Mouse (Mus musculus) erythroblast, adult 5-6 weeks (primary cell): Measurements from ENCODE around the gene Prss2. TPM values are rescaled to one million over a fixed set of nuclear protein-coding genes. Genes with fewer than 3 reads are reported as not detected.
"Not testable (repeated sequence)": the region's sequence is repeated elsewhere in the genome, so short reads cannot be mapped to it uniquely, and the experiment has no call there.

Experiments
- ATAC-seq: replicated peaks from 2 replicates; pipeline ENCODE4 v1.8.0; 2016; ENCODE audit warnings: moderate number of reproducible peaks, mild to moderate bottlenecking, moderate TSS enrichment, inconsistent platforms; ENCODE audit not compliant: poor library complexity, low FRiP score, severe bottlenecking
- total RNA-seq, 2 experiments: library from RNA; stranded (forward) in 1 of 2; stranded (reverse) in 1 of 2; fragments of 150-400 nt in 1 of 2; fragments of 200-764, 138-1000 nt in 1 of 2; gene quantifications; 2 replicates each; pipeline versions ENCODE4 v1.2.3 to v1.2.4; 2015 to 2017; ENCODE audit warnings: low replicate concordance in 2 of 2

Gene Prss2
- total RNA-seq (2015; ENCODE audit: low replicate concordance) (not detected in 2 replicates), total RNA-seq (2017; ENCODE audit: low replicate concordance) (not detected in 2 replicates)

DNA sequence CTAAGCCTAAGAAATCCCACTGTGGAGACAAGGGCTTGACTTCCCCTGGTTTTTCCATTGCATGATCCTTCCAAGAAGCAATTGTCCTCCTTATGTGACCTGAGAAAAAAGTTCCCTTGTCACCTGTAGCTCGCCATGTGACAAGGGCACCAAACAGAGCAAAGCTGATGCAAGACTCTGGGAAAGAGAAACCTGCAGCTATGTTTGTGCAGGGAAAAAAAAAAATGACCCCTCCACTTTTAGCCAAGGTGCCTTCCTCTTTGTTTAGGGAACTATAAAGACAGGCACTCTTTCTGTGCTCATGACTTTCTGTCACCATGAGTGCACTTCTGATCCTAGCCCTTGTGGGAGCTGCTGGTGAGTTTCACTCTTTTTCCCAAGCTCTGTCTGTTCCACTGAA is at the start of gene Prss2:
Gene Prss2 (plus strand): TSS at position 301 of the 400 bp plus-strand sequence.
- no peak for ATAC-seq

GRCm38 (mm10) chr6:41499374-41499773 is 22.2 kb upstream of the Prss2 start:
- no peak for ATAC-seq

DNA sequence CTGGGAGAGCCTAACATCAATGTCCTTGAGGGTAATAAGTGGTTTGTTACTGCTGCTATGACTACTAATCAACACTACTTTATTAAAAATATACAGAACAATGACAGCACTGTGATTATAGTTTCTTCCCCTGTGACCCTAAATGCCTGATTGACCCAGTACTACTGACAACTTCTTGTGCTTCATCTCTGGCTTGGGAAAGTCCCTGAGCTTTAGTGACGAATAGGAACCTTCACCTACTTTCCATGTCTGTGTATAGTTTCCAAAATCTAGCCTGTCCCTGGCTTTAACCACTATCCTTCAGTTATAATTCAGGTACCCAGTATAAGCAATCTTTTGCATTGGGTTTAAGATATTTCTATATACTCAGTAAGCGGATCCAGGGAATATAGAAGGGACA is 16.7 kb upstream of the Prss2 start:
- ATAC-seq: no peak

DNA sequence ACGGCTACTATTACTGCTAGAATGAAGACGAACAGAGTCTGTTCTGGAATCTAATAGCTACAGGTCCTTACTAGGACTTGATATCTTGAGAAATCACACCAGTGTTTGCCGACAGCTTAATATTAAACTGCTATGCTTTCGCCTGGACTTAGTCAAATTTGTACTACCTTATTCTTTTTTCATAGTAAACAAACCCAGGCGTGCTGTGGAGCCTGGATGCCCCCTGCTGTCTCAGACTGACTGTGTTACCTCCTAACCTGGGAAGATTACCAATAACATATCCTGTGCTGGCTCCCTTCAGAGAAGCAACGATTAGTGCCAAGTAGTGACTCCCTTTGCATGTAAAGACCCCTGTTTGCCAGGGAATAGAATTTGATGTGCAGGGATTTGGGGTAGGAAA is 16.3 kb upstream of the Prss2 start:
- ATAC-seq: no peak

DNA sequence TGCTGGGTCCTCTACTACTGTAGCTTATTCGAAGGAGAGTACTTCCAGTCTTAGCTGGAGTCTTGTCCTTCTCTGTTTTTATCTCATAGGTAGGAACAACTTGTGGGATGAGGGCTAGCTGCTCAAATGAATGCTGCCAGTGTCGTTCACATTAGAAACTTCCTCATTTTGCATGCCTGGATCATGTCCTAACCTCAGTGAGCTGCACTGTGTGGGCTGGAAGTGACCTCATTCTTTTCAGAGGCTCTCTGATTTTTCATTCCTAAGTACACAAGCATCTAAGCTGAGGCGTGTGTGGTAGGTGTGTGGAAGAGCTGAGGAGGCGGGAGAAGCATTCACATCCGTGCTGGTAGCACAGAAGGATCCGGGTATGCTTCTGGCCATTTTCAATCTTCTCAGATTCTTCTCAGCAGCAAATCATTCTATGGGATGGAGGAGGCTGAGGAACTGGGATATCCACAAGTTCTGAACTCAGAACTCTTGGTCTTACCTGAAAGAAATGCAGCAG is 3.5 kb upstream of the Prss2 start:
- ATAC-seq: no peak

GRCm38 (mm10) chr6:41526453-41526852 is 4.9 kb downstream of the Prss2 start:
- ATAC-seq: no peak

DNA sequence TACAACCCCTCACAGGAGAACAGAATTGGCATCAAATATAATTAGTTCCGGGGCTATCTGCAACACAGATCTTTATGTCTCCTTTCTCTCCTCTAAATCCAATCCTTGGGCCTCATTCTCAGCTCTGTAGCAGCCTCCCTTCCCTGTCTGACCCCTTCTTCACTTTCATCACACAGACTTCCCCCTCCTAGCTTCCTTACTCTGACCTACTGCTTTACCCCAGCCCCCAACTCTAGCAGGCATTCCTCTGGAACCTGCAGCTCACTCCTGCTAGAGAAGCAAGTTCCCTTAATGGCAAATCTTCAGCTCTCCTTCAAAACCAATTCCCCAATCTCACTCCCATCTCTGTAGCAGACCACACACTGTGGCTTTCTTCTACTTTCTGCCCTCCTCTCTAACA is 5.8 kb downstream of the Prss2 start:
- no peak for ATAC-seq

- not testable (repeated sequence) for ATAC-seq
Observed at GRCm38 (mm10) chr6:41529987-41530386, 8.4 kb downstream of the Prss2 start.

GRCm38 (mm10) chr6:41532181-41532580 is 10.6 kb downstream of the Prss2 start:
- ATAC-seq: no peak

DNA sequence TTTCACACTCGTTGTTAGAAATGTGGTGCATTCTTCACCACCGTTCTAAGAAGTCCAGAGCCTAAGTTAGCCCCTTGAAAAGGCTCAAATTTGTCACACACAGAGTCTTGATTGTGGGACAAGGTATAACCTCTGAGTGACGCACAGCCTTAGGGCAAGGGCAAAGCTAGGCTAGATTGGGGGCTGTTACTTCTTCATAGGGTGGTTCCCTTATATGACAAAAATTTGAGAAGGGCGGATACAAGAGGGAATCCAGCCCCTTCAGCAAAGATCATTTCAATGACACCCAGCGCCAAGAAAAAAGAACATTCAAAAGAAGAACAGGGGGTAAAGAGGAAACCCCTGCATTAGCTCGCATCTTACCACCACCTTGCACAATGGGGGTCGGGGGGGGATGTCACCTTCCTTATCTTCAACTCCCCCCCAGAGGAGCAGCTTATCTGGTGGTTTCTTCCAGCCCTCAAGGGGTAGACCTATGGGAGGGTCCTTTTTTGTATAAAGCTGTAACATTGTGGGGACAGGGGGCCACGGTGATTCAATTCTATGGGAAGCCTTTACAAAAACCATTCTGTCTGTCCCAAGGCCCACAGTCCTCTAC is 11.2 kb downstream of the Prss2 start:
- ATAC-seq: no peak

GRCm38 (mm10) chr6:41537376-41537775 is 15.8 kb downstream of the Prss2 start:
- ATAC-seq: no peak

DNA sequence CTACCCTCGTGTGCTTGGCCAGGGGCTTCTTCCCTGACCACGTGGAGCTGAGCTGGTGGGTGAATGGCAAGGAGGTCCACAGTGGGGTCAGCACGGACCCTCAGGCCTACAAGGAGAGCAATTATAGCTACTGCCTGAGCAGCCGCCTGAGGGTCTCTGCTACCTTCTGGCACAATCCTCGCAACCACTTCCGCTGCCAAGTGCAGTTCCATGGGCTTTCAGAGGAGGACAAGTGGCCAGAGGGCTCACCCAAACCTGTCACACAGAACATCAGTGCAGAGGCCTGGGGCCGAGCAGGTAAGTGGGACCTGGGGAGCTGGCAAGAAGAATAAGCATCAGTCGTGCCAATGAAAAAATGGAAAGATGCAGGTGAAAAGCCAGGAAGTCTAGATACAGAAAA is 16.7 kb downstream of the Prss2 start:
- not testable (repeated sequence) for ATAC-seq

GRCm38 (mm10) chr6:41540746-41541145 is 19.2 kb downstream of the Prss2 start:
- no peak for ATAC-seq

DNA sequence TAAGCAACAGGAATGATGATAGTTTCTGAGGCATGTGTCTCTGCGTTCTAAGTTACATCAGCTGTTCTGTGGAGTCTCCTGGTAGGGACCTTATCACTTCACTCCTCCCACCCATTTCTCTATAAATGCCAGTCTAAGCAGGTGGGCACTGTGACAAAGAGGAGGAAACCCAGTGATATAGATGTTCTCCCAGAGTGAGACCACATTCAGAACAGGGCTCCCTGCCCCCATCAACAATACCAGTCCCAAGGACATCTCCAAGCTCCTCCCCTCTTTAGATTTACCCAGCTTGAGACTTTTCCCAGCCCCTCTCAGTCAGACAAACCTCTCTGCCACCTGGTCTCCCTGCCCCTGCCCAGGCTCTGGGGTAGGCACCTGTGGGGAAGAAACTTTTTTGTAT is 20.2 kb downstream of the Prss2 start:
- ATAC-seq: no peak; the same call in 1 of the 2 replicates

DNA sequence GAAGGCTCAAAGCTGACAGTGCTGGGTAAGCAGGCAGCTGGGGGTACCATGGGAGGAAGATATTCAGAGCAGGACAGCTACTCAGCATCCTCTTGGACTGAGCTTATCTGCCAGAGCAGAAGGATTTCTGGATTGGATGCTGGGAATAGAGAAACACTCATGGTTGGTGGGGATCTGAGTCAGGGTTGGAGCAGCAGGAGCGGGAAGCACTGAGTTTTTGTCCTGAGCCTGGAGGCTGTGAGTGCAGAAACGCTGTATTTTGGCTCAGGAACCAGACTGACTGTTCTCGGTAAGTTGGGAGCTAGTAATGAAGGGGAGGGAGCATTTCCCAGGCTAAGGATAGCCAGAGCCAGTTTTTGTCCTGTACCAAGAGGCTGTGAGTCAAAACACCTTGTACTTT is 21.4 kb downstream of the Prss2 start:
- no peak for ATAC-seq

GRCm38 (mm10) chr6:41543411-41544050 is 21.9 kb downstream of the Prss2 start:
- ATAC-seq: no peak

- ATAC-seq: no peak
Observed at GRCm38 (mm10) chr6:41544381-41544924, 22.9 kb downstream of the Prss2 start.

- ATAC-seq: no peak
Observed at GRCm38 (mm10) chr6:41545266-41545665, 23.7 kb downstream of the Prss2 start.

- no peak for ATAC-seq
Observed at GRCm38 (mm10) chr6:41547056-41547650, 25.6 kb downstream of the Prss2 start.

DNA sequence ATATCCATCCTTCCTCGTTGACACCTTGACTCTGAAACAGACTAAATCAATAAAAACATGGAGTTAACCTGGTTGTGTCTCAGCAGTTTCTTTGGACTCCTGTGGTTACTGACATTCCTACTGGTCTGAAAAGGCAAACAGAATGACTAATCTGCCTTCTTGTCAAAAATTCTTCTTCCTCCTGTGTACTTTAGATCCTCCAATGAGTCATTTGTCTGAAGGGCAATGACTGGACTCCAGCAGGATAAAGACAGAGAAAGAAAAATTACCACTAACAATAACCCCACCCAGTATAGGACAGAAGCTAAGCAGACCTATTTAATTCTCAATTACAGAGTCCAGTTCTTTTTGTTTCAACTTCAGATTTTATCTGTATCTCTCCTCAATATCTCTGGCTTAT is 26.7 kb downstream of the Prss2 start:
- no peak for ATAC-seq
